Mouse (Mus musculus) megakaryocyte, embryonic 14.5 days (primary cell): ENCODE results near the gene Pla2g2f. TPM values are rescaled to one million over a fixed set of nuclear protein-coding genes. Genes with fewer than 3 reads are reported as not detected.

Source experiments
- H3K27me3 ChIP-seq: replicated peaks from 2 replicates; pipeline ENCODE3; 2012; ENCODE audit warnings: inconsistent platforms
- H3K36me3 ChIP-seq: replicated peaks from 2 replicates; pipeline ENCODE3; 2012; ENCODE audit warnings: low read length, inconsistent platforms, mixed read lengths
- H3K4me1 ChIP-seq: 2 replicates; pipeline ENCODE4 v1.6.1; 2012; ENCODE audit warnings: inconsistent platforms
- H3K4me3 ChIP-seq: replicated peaks from 2 replicates; pipeline ENCODE3; 2012; ENCODE audit warnings: moderate library complexity, mild to moderate bottlenecking, inconsistent platforms
- H3K9me3 ChIP-seq: 2 replicates; pipeline ENCODE4 v1.6.1; 2012; ENCODE audit warnings: inconsistent platforms
- FLI1 ChIP-seq: IDR thresholded peaks from 2 replicates; pipeline ENCODE4 v1.6.1; 2012; ENCODE audit warnings: low read length, inconsistent platforms, mixed read lengths
- GATA1 ChIP-seq: IDR thresholded peaks from 3 replicates; pipeline ENCODE4 v1.6.1; 2012; ENCODE audit warnings: mixed read lengths, low read length, inconsistent platforms, borderline replicate concordance
- polyA plus RNA-seq: library from polyadenylated mRNA; stranded (reverse); fragments of >175 nt; gene quantifications from 2 replicates; pipeline ENCODE4 v1.2.3, GENCODE M21; 2012; ENCODE audit warnings: low replicate concordance; ENCODE audit not compliant: insufficient read depth

Gene Pla2g2f
- polyA plus RNA-seq = not detected in 2 replicates

DNA sequence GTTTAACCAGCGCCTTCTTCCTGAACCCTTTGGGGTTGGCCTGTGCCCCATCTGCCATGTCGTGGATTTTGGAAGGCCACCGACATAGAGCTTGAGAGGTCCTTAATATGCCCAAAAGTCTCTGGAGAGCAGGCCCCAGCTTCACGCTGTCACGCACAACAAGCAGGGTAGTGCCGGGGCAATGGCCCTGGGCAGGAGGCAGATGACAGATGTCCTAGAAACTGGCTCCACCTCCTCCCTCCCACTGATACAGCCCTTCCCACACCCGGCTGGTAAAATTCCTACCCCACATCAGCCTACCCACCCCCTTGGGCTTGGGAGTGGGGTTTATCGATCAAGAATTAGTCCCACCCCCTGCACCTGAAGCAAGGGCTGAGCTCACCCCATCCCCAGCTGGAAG, at the start of gene Pla2g2f:
TSS of gene Pla2g2f (minus strand) at position 211 of the 400 bp plus-strand sequence.
- no peaks in the 10 kb centered on the region; the same call in 1 of the 2 replicates for H3K4me1 ChIP-seq
- H3K4me3 ChIP-seq = no peak within 1 kb of the TSS
- peaks cover 78% of the 10 kb centered on the region for H3K27me3 ChIP-seq
- TF ChIP-seq GATA1 (no peak), FLI1 (no peak)
- H3K9me3 ChIP-seq = peaks cover 14% of the 10 kb centered on the region
- H3K36me3 ChIP-seq = no peaks in the 10 kb centered on the region

GRCm38 (mm10) chr4:138806920-138807541, 49.6 kb upstream of the Pla2g2f start:
- H3K36me3 ChIP-seq = no peaks in the 10 kb centered on the region
- H3K27me3 ChIP-seq = peaks cover 95% of the 10 kb centered on the region
- TF ChIP-seq FLI1 (no peak), GATA1 (no peak)
- peaks cover 13% of the 10 kb centered on the region for H3K4me1 ChIP-seq
- H3K9me3 ChIP-seq = peaks cover 6% of the 10 kb centered on the region
- H3K4me3 ChIP-seq = no peak overlapping the region

- peaks cover 13% of the 10 kb centered on the region for H3K4me1 ChIP-seq
- peaks cover 95% of the 10 kb centered on the region for H3K27me3 ChIP-seq
- H3K9me3 ChIP-seq = peaks cover 10% of the 10 kb centered on the region
- no peak for TF ChIP-seq GATA1
- no peak for TF ChIP-seq FLI1
- no peaks in the 10 kb centered on the region for H3K36me3 ChIP-seq
- no peak overlapping the region for H3K4me3 ChIP-seq
These were observed 48.7 kb upstream of the Pla2g2f start for GRCm38 (mm10) chr4:138806160-138806559.

DNA sequence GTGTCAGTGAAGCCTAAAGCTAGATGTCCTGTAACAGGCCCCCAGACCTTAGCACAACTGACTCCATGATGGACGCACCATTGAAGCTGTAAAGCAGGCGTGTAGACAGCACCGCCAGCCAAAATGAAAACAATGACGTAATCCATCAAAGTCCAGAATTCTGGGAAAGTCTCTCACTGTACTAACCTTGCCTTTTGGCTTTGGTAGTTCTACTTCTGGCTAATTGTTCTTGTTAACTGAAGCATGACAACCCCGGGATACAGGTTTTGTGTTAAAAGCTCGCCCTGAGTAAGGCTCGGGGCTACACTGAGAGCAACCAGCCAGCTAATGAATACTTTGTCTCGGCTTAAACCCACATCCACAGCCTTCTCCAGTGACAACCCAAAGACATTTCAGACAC, 47.8 kb upstream of the Pla2g2f start:
- peaks cover 97% of the 10 kb centered on the region for H3K27me3 ChIP-seq
- H3K4me3 ChIP-seq = no peak overlapping the region
- no peaks in the 10 kb centered on the region for H3K36me3 ChIP-seq
- H3K9me3 ChIP-seq = peaks cover 10% of the 10 kb centered on the region
- H3K4me1 ChIP-seq = peaks cover 13% of the 10 kb centered on the region
- TF ChIP-seq GATA1 (no peak), FLI1 (no peak)

DNA sequence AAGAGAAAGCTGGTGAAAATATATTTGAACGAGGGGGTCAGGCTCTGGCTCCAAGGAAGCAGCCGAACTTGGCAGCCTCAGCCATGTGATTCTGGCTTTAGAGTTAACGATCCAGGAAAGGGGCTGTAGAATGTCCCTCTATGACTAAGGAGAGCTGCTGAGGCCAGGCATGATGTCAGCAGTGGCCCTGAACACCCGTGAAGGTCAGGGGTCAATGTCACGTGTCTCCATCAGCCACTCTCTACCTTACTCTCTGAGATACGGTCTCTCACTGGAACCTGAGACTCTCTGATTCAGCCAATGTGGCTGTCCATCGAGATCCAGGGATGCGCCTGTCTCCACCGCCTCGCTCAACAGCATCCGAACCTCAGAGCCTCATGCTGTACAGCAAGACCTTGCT, 45.5 kb upstream of the Pla2g2f start:
- H3K4me1 ChIP-seq = peaks cover 13% of the 10 kb centered on the region
- no peak overlapping the region for H3K4me3 ChIP-seq
- H3K36me3 ChIP-seq = no peaks in the 10 kb centered on the region
- H3K9me3 ChIP-seq = peaks cover 10% of the 10 kb centered on the region
- TF ChIP-seq GATA1 (no peak), FLI1 (no peak)
- H3K27me3 ChIP-seq = peaks cover 91% of the 10 kb centered on the region

GRCm38 (mm10) chr4:138801631-138802030, 44.2 kb upstream of the Pla2g2f start:
- H3K9me3 ChIP-seq = peaks cover 10% of the 10 kb centered on the region
- peaks cover 89% of the 10 kb centered on the region for H3K27me3 ChIP-seq
- TF ChIP-seq GATA1 (no peak), FLI1 (no peak)
- H3K4me3 ChIP-seq = no peak overlapping the region
- H3K4me1 ChIP-seq = peaks cover 2% of the 10 kb centered on the region; the same call in 1 of the 2 replicates
- H3K36me3 ChIP-seq = no peaks in the 10 kb centered on the region

GRCm38 (mm10) chr4:138800134-138800744, 42.8 kb upstream of the Pla2g2f start:
- TF ChIP-seq FLI1 (no peak), GATA1 (no peak)
- H3K4me1 ChIP-seq = peaks cover 4% of the 10 kb centered on the region; the same call in 1 of the 2 replicates
- H3K36me3 ChIP-seq = no peaks in the 10 kb centered on the region
- no peak overlapping the region for H3K4me3 ChIP-seq
- peaks cover 88% of the 10 kb centered on the region for H3K27me3 ChIP-seq
- peaks cover 17% of the 10 kb centered on the region for H3K9me3 ChIP-seq

- H3K9me3 ChIP-seq = peaks cover 23% of the 10 kb centered on the region
- no peaks in the 10 kb centered on the region for H3K36me3 ChIP-seq
- H3K4me1 ChIP-seq = peaks cover 4% of the 10 kb centered on the region; the same call in 1 of the 2 replicates
- peaks cover 82% of the 10 kb centered on the region for H3K27me3 ChIP-seq
- H3K4me3 ChIP-seq = no peak overlapping the region
- TF ChIP-seq FLI1 = no peak
- TF ChIP-seq GATA1 = no peak
These were observed 39.8 kb upstream of the Pla2g2f start for GRCm38 (mm10) chr4:138797217-138797570.

GRCm38 (mm10) chr4:138796513-138797216, 39.2 kb upstream of the Pla2g2f start:
- no peak for TF ChIP-seq GATA1
- TF ChIP-seq FLI1 = no peak
- Histone ChIP-seq H3K27me3 (peaks cover 82% of the 10 kb centered on the region), H3K9me3 (peaks cover 18% of the 10 kb centered on the region), H3K4me1 (peaks cover 4% of the 10 kb centered on the region; the same call in 1 of the 2 replicates), H3K4me3 (no peak overlapping the region), H3K36me3 (no peaks in the 10 kb centered on the region)

- Histone ChIP-seq H3K4me1 (peaks cover 4% of the 10 kb centered on the region; the same call in 1 of the 2 replicates), H3K27me3 (peaks cover 79% of the 10 kb centered on the region), H3K9me3 (peaks cover 18% of the 10 kb centered on the region), H3K36me3 (no peaks in the 10 kb centered on the region), H3K4me3 (no peak overlapping the region)
- TF ChIP-seq FLI1 = no peak
- no peak for TF ChIP-seq GATA1
These were observed 36.9 kb upstream of the Pla2g2f start for GRCm38 (mm10) chr4:138794344-138794743.
